In the genomic region with DNA sequence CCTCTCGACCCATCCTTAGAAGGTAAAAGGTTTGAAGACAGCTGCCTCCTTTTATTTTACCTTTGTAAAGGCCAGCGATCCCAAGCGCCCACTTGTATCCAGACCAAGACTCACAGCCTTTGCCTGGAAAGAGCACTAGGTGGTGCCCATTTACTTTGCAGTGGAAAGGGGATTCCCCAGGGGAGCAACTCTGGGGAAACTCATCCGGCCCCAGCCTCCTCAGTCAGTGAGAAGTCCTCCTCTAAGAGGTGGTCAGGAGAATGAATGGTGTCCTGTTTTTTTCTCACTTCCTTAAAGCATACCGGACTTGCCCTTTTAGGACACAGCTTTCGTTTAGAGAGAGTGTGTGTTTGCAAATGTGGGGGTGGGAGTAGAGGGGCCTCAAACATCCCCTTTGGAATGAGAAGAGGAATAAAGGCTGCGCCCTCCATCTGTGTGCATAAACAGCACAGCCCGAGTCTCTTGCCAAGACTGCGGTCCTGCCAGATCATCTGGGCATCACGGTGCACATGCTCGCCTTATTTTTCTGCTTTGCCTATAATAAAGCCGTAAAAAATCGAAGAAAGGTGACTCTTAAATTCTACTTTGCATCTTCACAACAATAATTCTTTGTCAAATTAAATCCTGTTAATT, we compare ENCODE assay signal across 8 mouse cellular contexts. TPM values are rescaled to one million over a fixed set of nuclear protein-coding genes. Genes with fewer than 3 reads are reported as not detected.
A peak's percentile ranks its signal among the peaks of the same experiment; 100 is the strongest.
DNase-seq lines count a peak whose midpoint lies in the region; ATAC-seq and TF ChIP-seq lines count a peak whose summit lies in the region.

No protein-coding gene starts in this region.

- peak; percentile 62 for TF ChIP-seq CTCF in forebrain, postnatal 0 days (IDR thresholded peaks at IDR 0.05; ENCODE audit: low read depth)

- H3K4me3 ChIP-seq in forebrain, postnatal 0 days (ENCODE audit: low read depth, low read length), result no peak overlapping the region; the same call in 1 of the 2 replicates
- peak overlapping the region; percentile 10; the same call in 1 of the 2 replicates for H3K4me3 ChIP-seq in limb, embryonic 12.5 days (replicated peaks)
- peak overlapping the region; percentile 9; the same call in 1 of the 2 replicates for H3K4me3 ChIP-seq in midbrain, embryonic 15.5 days

- ATAC-seq in forebrain, postnatal 0 days, result peak; percentile 63
- ATAC-seq in hematopoietic stem cell, adult 5-6 weeks (replicated peaks in 1 of 2; ENCODE audit: insufficient read depth in 1 of 2, low FRiP score in 2 of 2, low TSS enrichment in 1 of 2, low read depth in 1 of 2, poor library complexity in 2 of 2, severe bottlenecking in 2 of 2), result peak; percentile 88 to 93
- ATAC-seq in limb, embryonic 12.5 days (ENCODE audit: insufficient number of reproducible peaks, insufficient read depth, low FRiP score, low TSS enrichment, low read depth), result no peak; the same call in 1 of the 2 replicates
- ATAC-seq in midbrain, embryonic 15.5 days (replicated peaks), result peak; percentile 84

- 7% methylated on average over 13 of the region's 13 CpGs for WGBS in forebrain, postnatal 0 days
- WGBS in limb, embryonic 12.5 days, result 8% methylated on average over 13 of the region's 13 CpGs
- 10% methylated on average over 13 of the region's 13 CpGs for WGBS in midbrain, embryonic 15.5 days

- no peaks in the 10 kb centered on the region for H3K36me3 ChIP-seq in forebrain, postnatal 0 days (ENCODE audit: insufficient read depth)
- H3K36me3 ChIP-seq in limb, embryonic 12.5 days, result no peaks in the 10 kb centered on the region
- no peaks in the 10 kb centered on the region for H3K36me3 ChIP-seq in midbrain, embryonic 15.5 days (replicated peaks)

- H3K4me2 ChIP-seq in forebrain, postnatal 0 days (ENCODE audit: low read depth), result peak overlapping the region; percentile 38
- H3K4me2 ChIP-seq in limb, embryonic 12.5 days, result peak overlapping the region; percentile 45
- peak overlapping the region; percentile 40 for H3K4me2 ChIP-seq in midbrain, embryonic 15.5 days

- DNase-seq in layer of hippocampus, postnatal 14 days (ENCODE audit: low spot score in 2 of 2), result peak; percentile 9 to 22
- no peak for DNase-seq in layer of hippocampus, adult 9-10 months (ENCODE audit: low spot score)
- DNase-seq in cerebellum, adult 9-10 months, result peak; percentile 5
- peak; percentile 52 for DNase-seq in forebrain, postnatal 0 days
- DNase-seq in urinary bladder, postnatal 4 days (ENCODE audit: low spot score in 2 of 2), result peak; percentile 30 to 59

- H3K27me3 ChIP-seq in forebrain, postnatal 0 days (ENCODE audit: insufficient read depth, low read length), result no peaks in the 10 kb centered on the region
- H3K27me3 ChIP-seq in limb, embryonic 12.5 days, result 0 out of 2 replicates have a peak, but pooled peaks cover 5% of the 10 kb centered on the region
- H3K27me3 ChIP-seq in midbrain, embryonic 15.5 days (replicated peaks), result no peaks in the 10 kb centered on the region

- no peaks in the 10 kb centered on the region for H3K9me3 ChIP-seq in forebrain, postnatal 0 days (ENCODE audit: low read length)
- no peaks in the 10 kb centered on the region for H3K9me3 ChIP-seq in limb, embryonic 12.5 days
- H3K9me3 ChIP-seq in midbrain, embryonic 15.5 days, result no peaks in the 10 kb centered on the region

- H3K9ac ChIP-seq in forebrain, postnatal 0 days, result no peak overlapping the region
- no peak overlapping the region for H3K9ac ChIP-seq in limb, embryonic 12.5 days (replicated peaks)
- H3K9ac ChIP-seq in midbrain, embryonic 15.5 days, result no peak overlapping the region

- H3K27ac ChIP-seq in forebrain, postnatal 0 days (ENCODE audit: low read depth, low read length), result no peak overlapping the region
- H3K27ac ChIP-seq in limb, embryonic 12.5 days, result no peak overlapping the region
- no peak overlapping the region for H3K27ac ChIP-seq in midbrain, embryonic 15.5 days

- H3K4me1 ChIP-seq in forebrain, postnatal 0 days (ENCODE audit: insufficient read depth), result no peaks in the 10 kb centered on the region
- H3K4me1 ChIP-seq in limb, embryonic 12.5 days (replicated peaks), result peaks cover 28% of the 10 kb centered on the region
- H3K4me1 ChIP-seq in midbrain, embryonic 15.5 days, result peaks cover 12% of the 10 kb centered on the region

RNA-seq across cellular contexts. Expression of a gene that starts 57.5 kb away (rescaled TPM):
- total RNA-seq in layer of hippocampus, postnatal 14 days (2021), result 1 to 10 TPM; 6.0 to 6.2 TPM
- total RNA-seq in forebrain, postnatal 0 days (2014; rRNA removed), result 4.9 and 6.3 TPM in 2 replicates
- 4.9 and 5.7 TPM in 2 replicates for polyA plus RNA-seq in forebrain, postnatal 0 days (2015; fragmentation: Nextera tagmentation; extraction: Ambion mirVana)
- total RNA-seq in hematopoietic stem cell, adult 5-6 weeks (2017), result 23.6 and 25.8 TPM in 2 replicates
- polyA plus RNA-seq in limb, embryonic 12.5 days (2016; fragmentation: Nextera tagmentation; extraction: Ambion mirVana), result 15.3 and 18.1 TPM in 2 replicates
- 5.9 and 6.5 TPM in 2 replicates for polyA plus RNA-seq in midbrain, embryonic 15.5 days (2015; fragmentation: Nextera tagmentation; extraction: Ambion mirVana)
